Mouse (Mus musculus): ENCODE results near the gene Cyp2f2. TPM values are rescaled to one million over a fixed set of nuclear protein-coding genes. Genes with fewer than 3 reads are reported as not detected.

The Cyp2f2 gene
- total RNA-seq, 1 experiment from 2014 or later = 1,420 TPM

GRCm38 (mm10) chr7:27156005-27156404, 36.3 kb downstream of the Cyp2f2 start:
- no peak for DNase-seq

- no peak for DNase-seq
Observed at GRCm38 (mm10) chr7:27158171-27158570, 38.5 kb downstream of the Cyp2f2 start.

- no peak for DNase-seq
Observed at GRCm38 (mm10) chr7:27159256-27159655, 39.5 kb downstream of the Cyp2f2 start.

GRCm38 (mm10) chr7:27159882-27160281, 40.2 kb downstream of the Cyp2f2 start:
- peak; percentile 86 for DNase-seq

GRCm38 (mm10) chr7:27160921-27161320, 41.2 kb downstream of the Cyp2f2 start:
- no peak for DNase-seq

GRCm38 (mm10) chr7:27161744-27162143, 42.0 kb downstream of the Cyp2f2 start:
- DNase-seq = no peak

GRCm38 (mm10) chr7:27162780-27163449, 43.2 kb downstream of the Cyp2f2 start:
- no peak for DNase-seq

GRCm38 (mm10) chr7:27163450-27163805, 43.7 kb downstream of the Cyp2f2 start:
- no peak for DNase-seq

GRCm38 (mm10) chr7:27164112-27164947, 44.6 kb downstream of the Cyp2f2 start:
- peak; percentile 56 for DNase-seq

GRCm38 (mm10) chr7:27165007-27165655, 45.4 kb downstream of the Cyp2f2 start:
- peak; percentile 82 for DNase-seq

- no peak for DNase-seq
Observed at GRCm38 (mm10) chr7:27165696-27166095, 46.0 kb downstream of the Cyp2f2 start.

- DNase-seq = peak; percentile 94
Observed at GRCm38 (mm10) chr7:27166229-27166613, 46.5 kb downstream of the Cyp2f2 start.

- peak; percentile 98 for DNase-seq
Observed at GRCm38 (mm10) chr7:27166614-27167474, 47.1 kb downstream of the Cyp2f2 start, which contains the start of gene Egln2. Egln2 (minus strand) TSS chr7:27166802.

- no peak for DNase-seq
Observed at GRCm38 (mm10) chr7:27167475-27168094, 47.9 kb downstream of the Cyp2f2 start.

GRCm38 (mm10) chr7:27168371-27168770, 48.7 kb downstream of the Cyp2f2 start:
- no peak for DNase-seq

GRCm38 (mm10) chr7:27170981-27171380, 51.3 kb downstream of the Cyp2f2 start:
- no peak for DNase-seq

GRCm38 (mm10) chr7:27174496-27174895, 54.8 kb downstream of the Cyp2f2 start:
- DNase-seq = no peak

GRCm38 (mm10) chr7:27174896-27175295, 55.2 kb downstream of the Cyp2f2 start:
- no peak for DNase-seq

- DNase-seq = no peak
Observed at GRCm38 (mm10) chr7:27177942-27178323, 58.2 kb downstream of the Cyp2f2 start.

GRCm38 (mm10) chr7:27178324-27179216, 58.9 kb downstream of the Cyp2f2 start, which contains the start of gene Rab4b:
Rab4b (minus strand) TSS chr7:27178896.
- peak; percentile 98 for DNase-seq

Measured in adrenal gland, postnatal 25 days (tissue).